Mouse (Mus musculus): ENCODE measurements at regions not wholly inside any gene's neighbourhood (a gene's known extent, or its start where the extent isn't known, plus 50 kb on each side); places are given as distances from the start of the nearest gene placed in this dataset.
A peak's percentile ranks its signal among the peaks of the same experiment; 100 is the strongest.

DNA sequence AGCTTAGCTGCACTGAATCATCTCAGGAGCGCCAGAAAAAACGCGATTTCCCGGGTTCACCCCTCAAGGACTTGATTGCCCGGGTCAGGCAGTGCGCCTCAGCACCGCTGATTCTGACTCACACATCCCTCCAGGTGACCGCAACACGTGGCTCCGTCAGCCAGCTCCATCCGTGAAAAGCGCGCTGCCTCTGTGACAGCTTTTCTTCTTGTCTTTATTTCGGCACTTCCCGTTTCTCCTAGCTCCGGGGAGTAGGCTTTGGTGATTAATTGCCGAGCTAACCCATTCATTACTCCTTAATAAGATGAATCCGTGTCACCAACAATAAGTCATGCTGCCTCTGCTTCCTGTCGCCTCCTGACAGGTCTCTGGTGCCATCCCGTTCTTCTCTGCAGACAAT, 108.6 kb downstream of the Katnal1 start:
- DNase-seq, result no peak
- H3K4me3 ChIP-seq, result no peak overlapping the region
- no peak overlapping the region for H3K27ac ChIP-seq
- TF ChIP-seq CTCF (IDR thresholded peaks at IDR 0.05), result no peak
- intact Hi-C loops (cut with DNase I), result no loop called here

DNA sequence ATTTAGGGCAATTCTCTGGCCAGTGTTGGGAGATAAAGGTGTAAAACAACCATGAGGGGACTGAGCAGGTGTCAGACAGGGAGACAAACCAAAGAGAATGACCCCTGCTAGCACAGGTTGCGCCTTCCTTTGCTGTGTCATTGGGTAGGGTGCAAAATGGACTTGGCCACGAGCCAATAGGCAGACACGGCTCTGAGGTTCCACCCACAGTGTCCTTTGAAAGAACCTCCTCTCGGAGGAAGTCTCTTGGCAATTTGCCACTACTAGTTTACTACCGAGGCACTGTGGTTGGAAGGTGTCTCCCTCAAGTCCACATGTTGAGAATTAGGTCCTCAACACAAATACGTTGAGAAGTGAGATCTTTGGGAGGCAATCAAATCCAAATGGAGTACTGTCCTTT, 109.7 kb downstream of the Katnal1 start:
- no peak for DNase-seq
- Histone ChIP-seq H3K4me3 (no peak overlapping the region), H3K27ac (no peak overlapping the region)
- intact Hi-C loops (cut with DNase I), result loop anchor here (10.0 kb wide), 1 partner anchor 235 kb away; no protein-coding TSS in a partner anchor
- no peak for TF ChIP-seq CTCF (IDR thresholded peaks at IDR 0.05)

DNA sequence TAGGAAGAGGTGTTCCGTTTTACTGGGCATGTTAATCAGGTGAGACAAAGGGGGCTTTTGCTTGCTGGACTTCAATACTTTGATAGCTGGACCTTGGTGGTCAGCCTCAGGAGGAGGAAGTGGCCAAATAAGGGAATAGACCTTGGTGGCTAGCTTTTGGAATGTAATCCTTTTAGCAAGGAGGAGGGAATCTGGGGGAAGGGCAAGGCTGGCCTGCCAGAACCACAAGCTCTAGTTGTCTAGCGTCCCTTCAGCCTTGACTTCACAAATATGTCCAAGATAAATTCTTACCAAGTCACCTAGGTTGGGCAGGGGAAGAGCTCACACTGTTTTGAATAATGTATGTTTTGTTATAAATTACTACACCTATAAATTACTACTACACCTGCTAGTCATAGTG, 110.4 kb downstream of the Katnal1 start:
- TF ChIP-seq CTCF (IDR thresholded peaks at IDR 0.05), result no peak
- Histone ChIP-seq H3K4me3 (no peak overlapping the region), H3K27ac (no peak overlapping the region)
- DNase-seq, result no peak
- intact Hi-C loops (cut with DNase I), result loop anchor here (10.0 kb wide), 1 partner anchor 236 kb away; no protein-coding TSS in a partner anchor

DNA sequence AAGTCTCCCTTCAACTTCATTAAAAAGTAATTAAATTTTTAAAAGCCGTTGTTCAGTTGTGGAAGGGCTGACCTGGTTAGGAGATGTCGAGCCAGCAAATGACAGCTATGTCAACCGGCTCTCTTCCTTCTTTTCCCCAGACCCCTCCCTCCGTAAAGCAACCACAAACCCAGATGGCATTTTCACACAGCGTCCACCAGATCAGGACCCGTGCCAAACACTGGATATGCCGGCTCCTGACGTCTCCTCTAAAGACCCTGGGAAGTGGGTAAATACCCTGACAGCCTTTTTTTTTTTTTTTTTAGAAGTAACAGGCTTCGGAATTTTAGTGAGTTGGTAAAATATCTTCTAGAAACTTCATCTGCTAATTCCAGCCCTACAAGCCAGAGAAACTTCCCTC, 116.3 kb downstream of the Katnal1 start:
- Histone ChIP-seq H3K4me3 (no peak overlapping the region), H3K27ac (no peak overlapping the region)
- no peak for DNase-seq
- no peak for TF ChIP-seq CTCF (IDR thresholded peaks at IDR 0.05)
- intact Hi-C loops (cut with DNase I), result loop anchor here (1.0 to 10.0 kb wide), 3 partner anchors 18 to 564 kb away; no protein-coding TSS in a partner anchor

GRCm38 (mm10) chr5:148812016-148812415, 117.1 kb downstream of the Katnal1 start:
- H3K27ac ChIP-seq, result no peak overlapping the region
- intact Hi-C loops (cut with DNase I), result loop anchor here (1.0 to 10.0 kb wide), 3 partner anchors 19 to 565 kb away; no protein-coding TSS in a partner anchor
- peak; percentile 66 for DNase-seq
- H3K4me3 ChIP-seq, result no peak overlapping the region
- TF ChIP-seq CTCF (IDR thresholded peaks at IDR 0.05), result peak; percentile 82

DNA sequence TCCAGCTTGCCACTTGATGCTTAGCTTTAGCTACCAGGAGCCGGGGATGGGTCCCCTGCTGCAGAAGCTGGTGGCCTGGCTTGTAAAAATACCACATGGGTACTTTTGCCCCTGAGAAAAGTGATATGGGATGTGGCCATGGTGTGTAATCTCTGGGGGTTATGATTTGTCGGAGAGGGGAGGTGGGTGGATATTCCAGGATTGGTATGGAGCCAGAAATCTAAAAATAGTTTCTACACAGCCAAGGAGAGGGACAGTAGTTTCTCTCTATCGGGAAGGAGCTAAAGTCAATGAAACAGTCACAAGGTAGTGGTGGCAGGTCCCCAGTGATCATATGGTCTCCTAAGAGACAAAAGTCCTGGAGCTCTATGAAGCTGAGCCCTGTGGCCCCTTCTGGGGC, 119.6 kb downstream of the Katnal1 start:
- DNase-seq, result no peak
- H3K4me3 ChIP-seq, result peak overlapping the region; percentile 24; the same call in 1 of the 2 replicates
- no peak for TF ChIP-seq CTCF (IDR thresholded peaks at IDR 0.05)
- no peak overlapping the region for H3K27ac ChIP-seq
- intact Hi-C loops (cut with DNase I), result loop anchor here (5.0 kb wide), 1 partner anchor 528 kb away; no protein-coding TSS in a partner anchor

DNA sequence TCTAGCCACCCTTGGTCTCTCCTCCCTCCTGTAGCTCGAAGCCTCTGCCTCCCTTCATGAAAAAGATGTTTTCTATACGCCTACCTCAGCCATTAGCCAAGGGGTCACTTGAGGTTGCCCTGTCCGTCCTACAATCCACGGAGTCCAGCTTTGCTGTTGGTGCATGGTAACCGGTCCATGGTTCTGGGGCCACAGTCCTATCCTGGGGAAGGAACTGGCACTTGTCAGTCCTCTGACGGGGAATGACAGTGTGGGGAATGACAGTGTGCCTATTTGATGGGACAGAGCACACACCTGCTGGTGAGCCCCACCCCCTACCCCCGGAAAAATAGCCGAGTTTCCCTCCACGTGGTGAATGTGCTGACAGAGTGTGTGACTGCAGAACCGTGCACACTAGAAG, 120.1 kb downstream of the Katnal1 start:
- intact Hi-C loops (cut with DNase I), result loop anchor here (5.0 kb wide), 1 partner anchor 528 kb away; no protein-coding TSS in a partner anchor
- H3K4me3 ChIP-seq, result peak overlapping the region; percentile 24; the same call in 1 of the 2 replicates
- DNase-seq, result no peak

GRCm38 (mm10) chr5:148808426-148808825, 120.7 kb downstream of the Katnal1 start:
- Histone ChIP-seq H3K4me3 (no peak overlapping the region; the same call in 1 of the 2 replicates), H3K27ac (no peak overlapping the region)
- peak; percentile 62 for DNase-seq
- intact Hi-C loops (cut with DNase I), result loop anchor here (5.0 kb wide), 1 partner anchor 529 kb away; no protein-coding TSS in a partner anchor
- TF ChIP-seq CTCF (IDR thresholded peaks at IDR 0.05), result peak; percentile 80

More for the DNA sequence above, 120.1 kb downstream of the Katnal1 start:
- H3K27ac ChIP-seq, result no peak overlapping the region
- TF ChIP-seq CTCF (IDR thresholded peaks at IDR 0.05), result no peak

DNA sequence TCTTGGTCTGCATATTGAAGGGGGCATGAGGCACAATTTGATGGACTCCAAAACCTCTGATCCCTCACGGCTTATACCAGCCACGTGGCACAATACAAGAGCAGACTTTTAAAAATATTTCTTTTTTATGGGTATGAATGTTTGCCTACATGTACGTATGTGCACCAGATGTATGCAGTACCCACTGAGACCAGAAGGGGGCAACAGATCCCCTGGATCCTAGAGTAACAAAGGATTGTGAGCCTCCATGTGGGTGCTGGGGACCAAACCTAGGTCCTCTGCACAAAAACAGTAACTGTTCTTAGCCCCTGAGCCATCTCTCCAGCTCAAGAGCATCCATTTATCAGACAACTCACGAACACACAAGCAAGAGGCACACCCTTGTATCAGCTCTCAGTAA, 121.5 kb downstream of the Katnal1 start:
- Histone ChIP-seq H3K27ac (no peak overlapping the region), H3K4me3 (no peak overlapping the region)
- intact Hi-C loops (cut with DNase I), result loop anchor here (5.0 kb wide), 1 partner anchor 530 kb away; no protein-coding TSS in a partner anchor
- no peak for DNase-seq
- TF ChIP-seq CTCF (IDR thresholded peaks at IDR 0.05), result peak; percentile 0; the same call in 1 of the 2 replicates

- Histone ChIP-seq H3K4me3 (no peak overlapping the region), H3K27ac (no peak overlapping the region)
- no peak for TF ChIP-seq CTCF (IDR thresholded peaks at IDR 0.05)
- intact Hi-C loops (cut with DNase I), result loop anchor here (5.0 kb wide), 1 partner anchor 532 kb away; no protein-coding TSS in a partner anchor
- no peak for DNase-seq
These were observed 124.1 kb downstream of the Katnal1 start for GRCm38 (mm10) chr5:148805030-148805429.

DNA sequence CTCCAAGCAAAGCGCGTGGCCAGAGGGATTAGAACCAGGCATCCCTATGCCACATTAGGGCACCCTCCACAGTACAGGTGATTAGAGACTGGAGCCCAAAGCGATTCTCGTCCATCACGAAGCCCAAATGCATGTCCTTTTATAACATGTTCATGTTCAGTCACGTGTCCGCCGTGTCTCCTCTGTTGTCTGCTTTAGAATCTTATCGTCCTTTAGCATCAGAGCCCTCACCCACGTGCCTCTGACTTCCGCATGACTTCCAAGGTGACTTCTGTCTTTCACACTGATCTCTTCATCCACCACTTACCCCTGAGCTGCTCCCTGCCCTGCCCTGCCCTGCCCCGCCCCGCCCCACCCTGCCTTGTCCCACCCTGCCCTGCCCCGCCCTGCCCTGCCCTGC, 125.3 kb downstream of the Katnal1 start:
- TF ChIP-seq CTCF (IDR thresholded peaks at IDR 0.05), result no peak
- H3K27ac ChIP-seq, result no peak overlapping the region
- no peak for DNase-seq
- intact Hi-C loops (cut with DNase I), result no loop called here
- no peak overlapping the region for H3K4me3 ChIP-seq

DNA sequence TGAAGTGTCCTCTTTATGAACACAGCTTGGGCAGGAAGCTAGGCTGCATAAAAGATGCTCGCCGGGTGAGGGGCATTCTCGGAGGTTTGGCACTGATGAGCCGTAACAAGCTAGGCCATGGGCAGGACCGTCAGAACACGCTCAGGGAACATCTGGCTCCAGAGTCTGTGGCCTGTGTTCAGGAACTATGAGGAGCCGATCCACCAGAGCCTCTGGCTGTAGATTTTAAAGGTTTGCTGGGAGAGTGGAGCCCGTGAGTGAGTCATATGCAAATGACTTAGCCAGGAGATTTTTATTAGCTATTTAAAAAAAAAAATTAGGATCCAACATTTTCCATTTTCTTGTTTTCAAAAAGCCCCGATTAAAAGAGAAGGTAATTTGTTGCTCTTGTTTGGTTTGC, 126.4 kb downstream of the Katnal1 start:
- intact Hi-C loops (cut with DNase I), result no loop called here
- TF ChIP-seq CTCF (IDR thresholded peaks at IDR 0.05), result no peak
- Histone ChIP-seq H3K4me3 (no peak overlapping the region), H3K27ac (no peak overlapping the region)
- no peak for DNase-seq

GRCm38 (mm10) chr5:148798541-148798940, 130.6 kb downstream of the Katnal1 start:
- TF ChIP-seq CTCF (IDR thresholded peaks at IDR 0.05), result no peak
- no peak overlapping the region for H3K4me3 ChIP-seq
- no peak overlapping the region for H3K27ac ChIP-seq
- intact Hi-C loops (cut with DNase I), result no loop called here
- DNase-seq, result no peak

- H3K4me3 ChIP-seq, result no peak overlapping the region
- intact Hi-C loops (cut with DNase I), result no loop called here
- no peak overlapping the region for H3K27ac ChIP-seq
- DNase-seq, result no peak
- no peak for TF ChIP-seq CTCF (IDR thresholded peaks at IDR 0.05)
These were observed 133.0 kb downstream of the Katnal1 start for GRCm38 (mm10) chr5:148796072-148796471.
